Mouse (Mus musculus): Measurements from ENCODE around the gene Mdfic.

Gene Mdfic

GRCm38 (mm10) chr6:15737312-15737911 lies 17.0 kb downstream of the Mdfic start:
- in situ Hi-C loops (cut with MboI; ENCODE audit: low pct_unique_long_range_greater_than_20kb in 1 of 2, low sequenced_read_pairs in 2 of 2, unreplicated experiment in 1 of 2): no loop called here

- in situ Hi-C loops (cut with MboI; ENCODE audit: low pct_unique_long_range_greater_than_20kb in 1 of 2, low sequenced_read_pairs in 2 of 2, unreplicated experiment in 1 of 2): no loop called here
Measured at GRCm38 (mm10) chr6:15738331-15738943, 18.0 kb downstream of the Mdfic start.

DNA sequence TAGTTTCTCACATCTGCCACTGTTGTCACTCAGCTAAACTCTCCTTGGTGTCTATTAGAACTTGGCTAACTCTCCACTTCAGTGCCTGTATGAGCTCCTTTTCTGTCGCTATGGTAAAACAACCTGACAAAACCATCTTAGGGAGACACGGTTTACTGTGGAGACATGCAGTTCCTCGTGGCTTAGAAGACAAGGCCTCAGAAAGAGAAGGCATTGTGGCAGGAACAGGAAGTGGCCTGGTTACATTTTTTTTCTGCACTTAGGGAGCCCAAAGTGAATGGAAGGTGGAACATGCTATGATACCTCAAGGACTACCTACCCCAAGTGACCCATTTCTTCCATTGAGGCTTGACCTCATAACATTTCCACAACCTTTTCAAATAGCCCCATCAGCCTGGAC lies 18.7 kb downstream of the Mdfic start:
- in situ Hi-C loops (cut with MboI; ENCODE audit: low pct_unique_long_range_greater_than_20kb in 1 of 2, low sequenced_read_pairs in 2 of 2, unreplicated experiment in 1 of 2): no loop called here

- in situ Hi-C loops (cut with MboI; ENCODE audit: low pct_unique_long_range_greater_than_20kb in 1 of 2, low sequenced_read_pairs in 2 of 2, unreplicated experiment in 1 of 2): no loop called here
Measured at GRCm38 (mm10) chr6:15742591-15743149, 22.2 kb downstream of the Mdfic start.

GRCm38 (mm10) chr6:15743291-15743792 lies 22.9 kb downstream of the Mdfic start:
- in situ Hi-C loops (cut with MboI; ENCODE audit: low pct_unique_long_range_greater_than_20kb in 1 of 2, low sequenced_read_pairs in 2 of 2, unreplicated experiment in 1 of 2): no loop called here

DNA sequence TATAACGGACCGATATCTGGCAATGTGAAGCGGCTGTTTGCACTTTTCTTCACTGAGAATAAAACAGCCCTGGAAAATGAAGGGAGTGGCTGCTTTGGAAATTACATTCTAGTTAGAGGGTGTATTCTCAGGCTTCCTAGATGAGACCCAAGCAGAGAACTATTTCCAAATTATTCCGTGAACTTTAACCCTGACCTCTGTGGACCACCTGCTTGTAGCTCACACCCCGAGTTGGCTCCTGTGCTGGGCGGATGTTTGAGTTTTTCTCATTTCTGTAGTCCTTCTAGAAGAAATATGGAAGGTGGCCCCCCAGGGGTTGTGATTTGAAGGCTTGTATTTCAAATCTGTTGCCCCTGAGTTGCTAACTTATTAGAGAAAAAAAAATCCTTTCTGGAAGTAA lies 23.3 kb downstream of the Mdfic start:
- in situ Hi-C loops (cut with MboI; ENCODE audit: low pct_unique_long_range_greater_than_20kb in 1 of 2, low sequenced_read_pairs in 2 of 2, unreplicated experiment in 1 of 2): no loop called here

DNA sequence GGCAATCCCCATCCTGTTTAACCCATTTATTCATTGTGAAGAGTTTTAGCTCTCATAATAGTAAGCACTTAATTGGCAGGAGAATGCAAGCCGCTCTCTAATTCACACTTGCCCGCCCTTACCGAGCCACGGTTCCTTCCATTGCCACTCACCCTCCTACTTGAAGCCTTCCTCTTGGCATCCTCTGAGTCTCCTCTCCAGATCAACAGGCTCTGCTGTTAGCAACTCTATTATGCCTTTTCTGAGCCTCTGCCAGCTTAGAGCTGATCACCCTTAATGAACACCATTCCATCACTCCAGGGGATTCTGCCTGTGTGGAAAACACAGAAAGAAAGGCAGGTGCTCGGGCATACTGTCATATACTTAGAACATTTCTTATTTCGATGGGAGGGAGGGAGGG lies 24.9 kb downstream of the Mdfic start:
- in situ Hi-C loops (cut with MboI; ENCODE audit: low pct_unique_long_range_greater_than_20kb in 1 of 2, low sequenced_read_pairs in 2 of 2, unreplicated experiment in 1 of 2): no loop called here

DNA sequence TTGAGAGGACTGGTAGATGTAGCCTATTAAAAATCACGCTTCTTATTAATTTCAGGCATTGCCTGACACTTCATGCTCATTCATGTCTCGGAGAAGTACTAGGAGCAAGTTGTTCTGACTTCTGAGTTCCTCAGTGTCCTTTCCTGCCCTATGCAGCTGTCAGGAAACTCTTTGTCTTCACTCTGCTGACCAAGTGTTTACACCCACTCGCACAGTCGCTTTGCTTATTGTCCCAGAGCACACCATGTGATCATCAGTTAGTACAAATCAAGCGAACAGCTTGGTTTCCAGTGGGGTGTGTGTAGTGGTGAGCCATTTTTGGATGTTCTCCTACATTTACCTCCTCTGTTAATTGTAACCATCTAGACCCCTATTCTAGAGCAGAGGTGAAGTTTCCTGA lies 25.4 kb downstream of the Mdfic start:
- in situ Hi-C loops (cut with MboI; ENCODE audit: low pct_unique_long_range_greater_than_20kb in 1 of 2, low sequenced_read_pairs in 2 of 2, unreplicated experiment in 1 of 2): no loop called here

DNA sequence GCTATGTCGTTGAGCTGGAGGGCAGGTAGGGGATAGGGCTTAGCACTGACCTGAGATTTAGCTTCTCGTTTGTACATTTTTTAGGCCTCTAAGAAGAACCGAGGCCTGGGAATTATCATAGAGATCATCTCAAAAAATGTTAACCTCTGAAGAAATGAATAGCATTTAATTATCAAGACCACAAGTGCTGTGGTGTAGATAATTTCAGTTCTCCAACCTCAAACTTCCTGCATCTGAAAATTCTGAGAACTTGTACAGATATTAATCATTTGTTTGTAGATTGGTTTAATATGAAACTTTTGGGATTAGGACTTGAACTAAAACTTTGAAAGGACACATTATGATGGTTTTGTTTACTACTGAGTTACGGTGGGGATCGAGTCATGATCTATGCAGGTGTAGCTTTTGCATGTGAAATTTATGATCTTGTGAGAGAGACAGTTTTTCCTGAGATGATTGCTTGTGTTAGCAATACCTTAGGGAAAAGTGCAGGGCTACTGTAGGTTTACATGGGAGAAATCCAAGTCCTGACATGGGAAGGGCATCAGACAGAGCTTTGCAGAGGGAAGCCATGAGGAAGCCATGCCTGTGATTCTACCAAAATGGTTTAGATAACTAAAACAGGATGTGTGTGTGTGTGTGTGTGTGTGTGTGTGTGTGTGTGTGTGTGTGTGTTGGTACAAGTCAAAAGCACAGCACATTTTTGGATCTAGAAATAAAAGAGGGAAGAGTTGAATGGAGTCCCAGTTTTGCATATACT lies 27.1 kb downstream of the Mdfic start:
- in situ Hi-C loops (cut with MboI; ENCODE audit: low pct_unique_long_range_greater_than_20kb in 1 of 2, low sequenced_read_pairs in 2 of 2, unreplicated experiment in 1 of 2): no loop called here

DNA sequence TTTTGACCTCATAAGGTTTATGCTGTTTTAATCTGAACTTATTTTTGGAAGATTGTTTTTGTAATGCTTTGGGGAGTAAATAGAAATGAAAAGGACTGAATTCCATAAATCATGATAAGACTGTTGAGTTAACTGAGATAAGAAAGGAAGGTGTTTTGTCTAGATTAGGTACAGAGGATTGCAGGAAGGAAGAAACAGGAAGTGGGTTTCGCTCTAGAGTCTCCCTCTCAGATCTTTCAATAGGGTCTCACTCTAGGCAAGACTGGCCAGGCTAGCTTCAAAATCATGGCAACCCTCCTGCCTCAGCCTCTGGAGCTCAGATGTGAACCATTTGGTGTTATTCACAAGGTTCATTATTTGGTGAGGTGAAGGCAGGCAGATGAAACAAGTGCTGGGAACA lies 27.8 kb downstream of the Mdfic start:
- in situ Hi-C loops (cut with MboI; ENCODE audit: low pct_unique_long_range_greater_than_20kb in 1 of 2, low sequenced_read_pairs in 2 of 2, unreplicated experiment in 1 of 2): no loop called here

- in situ Hi-C loops (cut with MboI; ENCODE audit: low pct_unique_long_range_greater_than_20kb in 1 of 2, low sequenced_read_pairs in 2 of 2, unreplicated experiment in 1 of 2): no loop called here
Measured at GRCm38 (mm10) chr6:15748943-15749342, 28.5 kb downstream of the Mdfic start.

GRCm38 (mm10) chr6:15750101-15750500 lies 29.6 kb downstream of the Mdfic start:
- in situ Hi-C loops (cut with MboI; ENCODE audit: low pct_unique_long_range_greater_than_20kb in 1 of 2, low sequenced_read_pairs in 2 of 2, unreplicated experiment in 1 of 2): no loop called here

GRCm38 (mm10) chr6:15751375-15751774 lies 30.9 kb downstream of the Mdfic start:
- in situ Hi-C loops (cut with MboI; ENCODE audit: low pct_unique_long_range_greater_than_20kb in 1 of 2, low sequenced_read_pairs in 2 of 2, unreplicated experiment in 1 of 2): no loop called here

GRCm38 (mm10) chr6:15752160-15752559 lies 31.7 kb downstream of the Mdfic start:
- in situ Hi-C loops (cut with MboI; ENCODE audit: low pct_unique_long_range_greater_than_20kb in 1 of 2, low sequenced_read_pairs in 2 of 2, unreplicated experiment in 1 of 2): no loop called here

DNA sequence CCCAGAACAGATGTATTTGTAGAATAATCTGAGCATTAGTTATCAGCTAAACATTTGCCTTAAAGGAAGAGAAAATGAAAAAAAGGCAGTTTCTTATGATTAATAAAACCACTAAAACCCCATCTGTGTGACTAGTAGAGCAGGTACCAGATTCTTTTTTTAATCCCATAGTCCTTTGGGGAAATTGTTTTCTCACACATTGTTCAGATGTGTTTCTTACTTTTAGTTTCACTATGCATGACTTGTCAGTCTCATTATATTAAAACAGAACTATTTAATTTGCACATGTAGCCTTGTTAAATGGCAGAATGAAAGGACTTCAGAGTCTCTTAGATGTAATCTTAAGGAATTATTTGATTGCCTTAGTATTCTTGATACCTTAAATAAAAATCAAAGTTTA lies 32.7 kb downstream of the Mdfic start:
- in situ Hi-C loops (cut with MboI; ENCODE audit: low pct_unique_long_range_greater_than_20kb in 1 of 2, low sequenced_read_pairs in 2 of 2, unreplicated experiment in 1 of 2): no loop called here

DNA sequence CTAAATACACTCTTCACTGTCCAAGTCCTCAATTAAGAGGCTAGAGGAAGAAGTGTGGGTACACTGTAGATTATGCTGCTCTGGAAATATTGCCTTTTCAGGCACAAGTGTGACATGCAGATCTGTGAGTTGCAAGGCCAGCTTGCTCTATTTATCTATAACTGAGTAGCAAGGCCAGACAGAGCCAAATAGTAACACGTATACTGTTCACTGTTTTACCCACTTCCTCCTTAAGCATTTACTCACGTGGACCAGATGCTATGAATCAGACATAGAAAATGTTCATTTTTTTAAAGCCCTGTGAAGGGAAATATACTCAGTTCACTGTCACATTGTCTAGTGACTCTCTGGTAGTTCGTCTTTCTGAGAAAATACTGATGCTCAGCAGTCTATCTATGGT lies 37.9 kb downstream of the Mdfic start:
- in situ Hi-C loops (cut with MboI; ENCODE audit: low pct_unique_long_range_greater_than_20kb in 1 of 2, low sequenced_read_pairs in 2 of 2, unreplicated experiment in 1 of 2): no loop called here

- in situ Hi-C loops (cut with MboI; ENCODE audit: low pct_unique_long_range_greater_than_20kb in 1 of 2, low sequenced_read_pairs in 2 of 2, unreplicated experiment in 1 of 2): no loop called here
Measured at GRCm38 (mm10) chr6:15760750-15761149, 40.3 kb downstream of the Mdfic start.

GRCm38 (mm10) chr6:15764039-15764438 lies 43.6 kb downstream of the Mdfic start:
- in situ Hi-C loops (cut with MboI; ENCODE audit: low pct_unique_long_range_greater_than_20kb in 1 of 2, low sequenced_read_pairs in 2 of 2, unreplicated experiment in 1 of 2): no loop called here

- in situ Hi-C loops (cut with MboI; ENCODE audit: low pct_unique_long_range_greater_than_20kb in 1 of 2, low sequenced_read_pairs in 2 of 2, unreplicated experiment in 1 of 2): no loop called here
Measured at GRCm38 (mm10) chr6:15767460-15767859, 47.0 kb downstream of the Mdfic start.
